Mouse (Mus musculus): ENCODE data around the gene Ubr2.
A peak's percentile ranks its signal among the peaks of the same experiment; 100 is the strongest.

The Ubr2 gene

DNA sequence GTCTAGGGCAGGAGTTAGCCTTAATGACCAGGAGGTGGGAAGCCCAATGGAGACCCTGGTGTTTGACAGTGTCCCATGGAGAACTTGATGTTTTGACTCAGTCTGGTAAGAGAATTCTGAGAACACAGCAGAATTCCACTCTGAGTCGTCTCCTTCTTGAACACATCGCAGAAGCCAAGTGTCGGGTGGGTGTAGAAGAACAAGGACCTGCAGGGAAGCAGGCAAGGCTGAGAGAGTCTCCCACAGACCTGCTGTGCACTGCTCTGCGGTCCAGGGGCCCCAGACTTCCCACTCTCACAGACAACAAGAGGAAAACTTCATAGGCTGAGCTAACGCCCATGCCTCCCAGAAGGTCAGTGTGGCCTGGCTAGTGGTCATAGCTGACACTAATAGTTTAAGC, 82.6 kb downstream of the Ubr2 start:
- no peak for DNase-seq (ENCODE audit: low read depth, low spot score)

DNA sequence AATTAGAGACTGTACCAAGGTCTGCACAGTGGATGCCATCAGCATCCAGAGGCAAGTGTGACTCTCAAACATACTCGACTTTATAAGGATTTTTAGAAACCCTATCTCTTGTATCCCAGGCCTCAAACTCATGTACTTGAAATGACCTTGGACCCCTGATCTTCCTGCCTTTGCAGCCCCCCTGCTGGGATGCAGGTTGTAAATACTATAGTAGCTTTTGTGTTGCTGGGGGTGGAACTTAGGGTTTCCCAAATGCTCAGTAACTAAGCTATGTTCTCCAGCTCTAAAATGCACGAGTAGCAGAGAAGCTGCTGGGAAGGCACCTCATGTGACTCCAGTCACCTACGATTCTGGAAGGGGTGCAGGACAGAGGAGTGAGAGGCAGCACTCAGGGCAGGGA, 83.4 kb downstream of the Ubr2 start:
- peak; percentile 90 for DNase-seq (ENCODE audit: low read depth, low spot score)

DNA sequence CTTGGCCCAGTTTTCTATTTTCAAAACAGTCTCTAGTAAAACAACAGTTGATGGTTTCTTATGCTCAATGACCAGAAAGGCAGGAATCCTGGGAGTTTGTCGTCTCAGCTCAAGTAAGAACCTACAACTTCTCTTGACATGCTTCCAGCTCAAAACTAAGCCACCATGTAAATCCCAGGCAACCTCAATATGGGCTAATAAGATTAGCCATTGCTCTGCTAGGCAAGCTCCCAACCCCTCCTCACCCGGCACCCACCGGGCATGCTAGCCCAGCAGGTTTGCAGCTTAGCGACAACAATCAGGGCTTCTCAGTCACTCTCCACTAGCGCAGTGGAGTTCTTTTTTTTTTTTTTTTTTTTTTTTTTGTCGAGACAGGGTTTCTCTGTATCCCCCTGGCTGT, 84.2 kb downstream of the Ubr2 start:
- DNase-seq (ENCODE audit: low read depth, low spot score) = no peak

DNA sequence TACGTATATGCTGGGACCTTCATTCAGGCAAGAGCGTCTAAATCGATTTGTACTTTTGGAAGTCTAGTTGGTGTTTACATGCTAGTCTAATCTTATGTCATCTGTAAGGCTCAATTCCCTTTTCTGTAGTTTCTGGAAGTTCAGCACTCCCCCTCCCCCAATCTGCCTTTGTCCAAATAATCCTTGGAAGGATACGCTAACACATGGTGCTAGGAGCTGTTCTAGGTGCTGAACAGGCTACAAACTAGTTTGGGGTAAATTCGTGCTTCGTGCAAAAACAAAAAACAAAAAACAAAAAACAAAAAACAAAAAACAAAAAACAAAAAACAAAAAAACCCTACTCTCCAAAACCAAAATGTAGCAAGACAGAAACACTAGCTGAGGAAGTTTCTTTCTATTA, 89.5 kb downstream of the Ubr2 start:
- DNase-seq (ENCODE audit: low read depth, low spot score) = peak; percentile 64

DNA sequence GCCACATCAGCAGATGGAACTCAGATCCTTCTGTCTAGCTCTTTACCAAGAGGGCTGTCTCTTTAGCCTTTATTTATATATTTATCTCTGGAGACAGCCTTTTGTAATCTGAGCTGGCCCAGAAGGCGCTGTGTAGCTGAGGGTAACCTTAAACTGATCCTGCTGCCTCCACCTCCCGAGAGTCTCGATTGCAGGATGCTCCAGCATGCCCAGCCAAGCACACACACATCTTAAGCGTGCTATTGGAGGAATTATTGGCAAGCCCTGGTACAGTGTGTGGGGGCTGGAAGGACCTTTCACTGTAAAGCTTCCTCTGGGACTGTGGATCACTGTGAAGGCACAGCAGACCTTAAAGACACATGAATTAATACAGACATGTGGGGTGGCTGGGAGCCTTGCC, 91.4 kb downstream of the Ubr2 start:
- DNase-seq (ENCODE audit: low read depth, low spot score) = no peak

- DNase-seq (ENCODE audit: low read depth, low spot score) = no peak
Observed at GRCm38 (mm10) chr17:46915129-46915528, 95.2 kb downstream of the Ubr2 start.

DNA sequence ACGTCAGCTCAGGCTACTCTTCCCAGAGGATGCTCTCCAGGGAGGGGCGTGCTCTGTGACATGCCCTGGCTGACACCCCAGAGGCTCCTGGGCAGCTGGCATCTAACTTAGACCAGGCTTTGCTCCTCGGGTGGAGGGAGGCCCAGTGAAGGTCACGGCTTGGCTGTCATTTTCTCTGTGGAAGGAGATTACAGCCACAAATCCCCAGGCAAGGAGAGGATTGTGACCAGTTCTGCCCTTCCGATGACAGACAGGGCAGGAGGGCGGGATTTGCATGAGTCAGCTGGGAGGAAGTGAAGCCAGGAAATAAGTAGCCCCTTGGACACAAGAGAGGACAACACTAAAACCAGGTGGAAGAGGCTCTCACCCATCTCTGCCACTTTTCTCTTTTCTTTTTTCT, 98.0 kb downstream of the Ubr2 start:
- no peak for DNase-seq (ENCODE audit: low read depth, low spot score)

GRCm38 (mm10) chr17:46910186-46910585, 100.2 kb downstream of the Ubr2 start, which contains the start of gene Prph2:
TSS of gene Prph2 (plus strand) at chr17:46910459.
- no peak for DNase-seq (ENCODE audit: low read depth, low spot score)

DNA sequence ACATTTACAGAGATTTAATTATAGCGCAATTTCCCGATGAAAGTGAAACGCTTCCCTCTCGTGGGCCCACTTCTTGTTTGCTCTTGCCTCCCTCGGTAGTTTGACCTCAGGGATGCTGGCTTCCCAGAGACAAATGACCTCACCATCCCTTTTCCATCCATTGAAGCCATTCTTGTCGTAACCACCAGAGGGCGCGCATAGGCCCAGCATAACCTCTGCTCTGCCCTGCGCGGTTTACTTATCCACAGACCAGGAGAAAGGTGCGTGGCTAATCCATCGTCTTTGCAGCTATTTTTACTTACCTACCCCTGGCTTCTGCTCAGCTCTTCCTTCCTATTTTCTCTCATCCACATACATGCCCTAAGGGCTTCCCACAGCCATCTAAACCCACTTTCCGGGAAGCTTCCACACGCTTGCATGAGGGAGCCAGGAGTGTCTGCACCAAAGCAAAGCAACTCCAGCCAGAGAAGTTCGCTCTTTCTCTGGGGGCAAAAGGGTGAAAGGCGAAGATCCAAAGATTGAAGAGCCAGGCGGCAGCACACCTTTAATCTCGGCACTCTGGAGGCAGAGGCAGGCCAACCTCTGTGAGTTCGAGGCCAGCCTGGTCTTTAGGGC, 106.4 kb downstream of the Ubr2 start:
- DNase-seq (ENCODE audit: low read depth, low spot score) = peak; percentile 93

GRCm38 (mm10) chr17:46900941-46901340, 109.4 kb downstream of the Ubr2 start:
- DNase-seq (ENCODE audit: low read depth, low spot score) = no peak

- no peak for DNase-seq (ENCODE audit: low read depth, low spot score)
Observed at GRCm38 (mm10) chr17:46897221-46897950, 113.0 kb downstream of the Ubr2 start.

- DNase-seq (ENCODE audit: low read depth, low spot score) = no peak
Observed at GRCm38 (mm10) chr17:46895426-46895825, 114.9 kb downstream of the Ubr2 start.

DNA sequence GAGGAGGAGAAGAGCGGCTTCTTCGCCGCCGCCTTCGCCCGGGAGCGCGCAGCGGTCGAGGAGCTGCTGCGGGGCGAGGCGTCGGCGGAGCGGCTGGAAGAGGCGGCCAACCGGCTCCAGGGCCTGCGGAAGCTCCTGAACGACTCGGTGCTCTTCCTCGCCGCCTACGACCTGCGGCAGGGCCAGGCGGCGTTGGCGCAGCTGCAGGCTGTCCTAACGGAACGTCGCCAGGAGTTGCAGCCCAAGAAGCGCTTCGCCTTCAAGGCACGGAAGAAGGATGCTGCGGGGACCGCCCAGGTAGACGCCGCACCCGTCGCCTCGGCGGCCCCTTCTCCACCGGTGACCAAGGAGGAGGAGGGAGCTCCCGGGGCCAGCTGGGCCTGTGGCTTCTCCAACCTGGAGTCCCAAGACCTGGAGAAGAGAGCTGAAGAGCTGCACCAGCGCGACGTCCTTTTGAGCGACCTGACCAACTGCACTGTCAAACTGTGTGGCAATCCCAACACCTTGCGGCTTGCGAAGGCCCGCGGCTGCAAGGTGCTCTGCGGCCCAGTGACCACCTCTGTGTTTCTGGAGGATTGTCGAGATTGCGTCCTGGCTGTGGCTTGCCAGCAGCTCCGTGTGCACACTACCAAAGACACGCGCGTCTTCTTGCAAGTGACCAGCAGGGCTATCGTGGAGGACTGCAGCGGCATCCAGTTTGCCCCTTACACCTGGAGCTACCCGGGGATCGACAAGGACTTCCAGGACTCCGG, 119.3 kb downstream of the Ubr2 start:
- no peak for DNase-seq (ENCODE audit: low read depth, low spot score)

- DNase-seq (ENCODE audit: low read depth, low spot score) = peak; percentile 99
Observed at GRCm38 (mm10) chr17:46890116-46890815, 120.1 kb downstream of the Ubr2 start, which contains the start of gene Tbcc. TSS of gene Tbcc (plus strand) at chr17:46890684.

- peak; percentile 54 for DNase-seq (ENCODE audit: low read depth, low spot score)
Observed at GRCm38 (mm10) chr17:46889450-46890084, 120.8 kb downstream of the Ubr2 start.

DNA sequence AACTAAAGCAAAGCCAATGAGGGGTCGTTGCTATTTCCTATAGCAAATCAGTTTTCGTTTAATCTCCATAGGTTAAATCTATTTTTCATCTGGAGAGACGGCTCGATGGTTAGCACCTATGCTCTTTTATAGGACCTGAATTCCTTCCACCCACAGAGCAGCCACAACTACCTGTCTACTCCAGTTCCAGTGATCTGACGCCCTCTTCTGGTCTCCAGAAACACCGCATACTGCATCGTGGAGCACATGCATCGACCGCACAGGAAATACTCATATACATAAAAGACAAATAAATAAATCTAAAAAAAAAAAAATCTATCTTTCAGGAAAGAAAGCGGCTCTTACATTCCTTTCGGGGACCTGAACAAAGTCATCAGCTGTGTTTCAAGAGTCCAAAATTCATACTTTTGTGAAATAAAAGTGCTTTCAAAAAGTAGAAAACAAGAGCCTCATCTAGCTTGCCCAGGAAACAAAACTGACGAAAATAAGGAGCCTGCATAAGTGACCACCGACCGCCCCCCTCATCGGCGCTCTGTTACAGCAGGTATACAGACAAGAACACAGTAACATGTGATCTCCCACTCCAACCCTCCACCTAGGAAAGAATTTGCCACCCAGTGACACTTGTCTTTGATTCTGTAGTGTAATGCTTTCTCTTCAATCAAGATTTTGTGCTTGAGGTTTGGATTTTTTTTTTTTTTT, 121.7 kb downstream of the Ubr2 start:
- peak; percentile 85 for DNase-seq (ENCODE audit: low read depth, low spot score)

GRCm38 (mm10) chr17:46885910-46886643, 124.3 kb downstream of the Ubr2 start:
- DNase-seq (ENCODE audit: low read depth, low spot score) = no peak

DNA sequence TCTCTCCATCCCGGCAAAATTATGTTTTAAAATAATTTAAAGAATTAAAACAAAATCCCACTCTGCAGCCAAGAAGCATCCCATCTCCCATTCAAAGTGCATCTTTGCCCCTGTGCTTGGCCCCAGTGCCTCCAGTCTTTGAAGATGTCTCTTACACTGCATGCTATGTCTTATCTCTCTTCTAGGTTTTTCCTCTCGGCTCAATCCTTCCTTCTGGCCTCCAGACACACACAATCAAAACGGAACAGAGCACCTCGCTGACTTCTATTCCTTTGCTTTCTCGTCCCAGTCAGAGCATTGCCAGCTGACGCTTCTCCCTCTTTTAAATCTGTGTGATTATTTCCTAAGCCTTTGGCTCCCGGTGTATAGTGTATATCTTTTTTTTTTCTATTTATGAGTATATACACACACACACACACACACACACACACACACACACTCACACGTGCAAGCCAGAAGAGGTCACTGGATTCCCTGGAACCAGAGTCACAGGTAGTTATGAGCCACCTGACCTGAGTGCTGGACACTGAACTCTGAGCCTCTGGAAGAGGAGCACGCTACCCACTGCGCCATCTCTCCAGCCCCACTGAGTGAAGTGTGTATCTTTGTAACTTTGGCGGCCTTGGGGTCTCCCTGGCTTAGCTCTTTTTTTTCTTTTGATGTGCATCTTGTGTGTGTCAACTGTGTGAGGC, 125.0 kb downstream of the Ubr2 start:
- no peak for DNase-seq (ENCODE audit: low read depth, low spot score)

DNA sequence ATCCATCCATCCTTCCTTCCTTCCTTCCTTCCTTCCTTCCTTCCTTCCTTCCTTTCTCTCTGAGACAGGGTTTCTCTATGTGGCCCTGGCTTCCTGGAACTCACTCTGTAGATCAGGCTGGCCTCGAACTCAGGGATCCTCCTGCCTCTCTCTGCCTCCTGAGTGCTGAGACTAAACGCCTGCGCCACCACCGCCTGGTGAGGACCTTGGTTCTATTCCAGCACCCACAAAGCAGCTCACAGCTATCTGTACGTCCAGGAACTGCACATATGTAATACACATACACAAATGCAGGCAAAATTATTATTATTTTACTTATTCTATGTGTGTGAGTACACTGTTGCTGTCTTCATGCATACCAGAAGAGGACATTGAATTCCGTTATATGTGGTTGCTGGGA, 125.6 kb downstream of the Ubr2 start:
- DNase-seq (ENCODE audit: low read depth, low spot score) = no peak

GRCm38 (mm10) chr17:46883107-46883506, 127.2 kb downstream of the Ubr2 start:
- DNase-seq (ENCODE audit: low read depth, low spot score) = no peak

Data from ZHBTc4 (cell line).